Mouse (Mus musculus) adrenal gland, postnatal 36 days (tissue): Measurements from ENCODE around the gene Olfr1444. TPM values are rescaled to one million over a fixed set of nuclear protein-coding genes. Genes with fewer than 3 reads are reported as not detected.

ENCODE experiments used
- DNase-seq, 2 experiments: peaks; one replicate each; pipeline ENCODE4 v3.0.0; 2021; ENCODE audit warnings: mixed read lengths in 1 of 2
- long read RNA-seq, 2 experiments: library from polyadenylated mRNA; stranded (forward); transcript quantifications; one replicate each; pipeline ENCODE4 v2.0.0; 2021; ENCODE audit warnings: borderline sequencing depth in 2 of 2
- total RNA-seq, 2 experiments: library from RNA; stranded (reverse); gene quantifications; 2 replicates each; pipeline ENCODE4 v1.2.3; 2021

The Olfr1444 gene
- not detected for total RNA-seq
- long read RNA-seq, experiment 1: 0 reads
- long read RNA-seq, experiment 2: 0 reads

DNA sequence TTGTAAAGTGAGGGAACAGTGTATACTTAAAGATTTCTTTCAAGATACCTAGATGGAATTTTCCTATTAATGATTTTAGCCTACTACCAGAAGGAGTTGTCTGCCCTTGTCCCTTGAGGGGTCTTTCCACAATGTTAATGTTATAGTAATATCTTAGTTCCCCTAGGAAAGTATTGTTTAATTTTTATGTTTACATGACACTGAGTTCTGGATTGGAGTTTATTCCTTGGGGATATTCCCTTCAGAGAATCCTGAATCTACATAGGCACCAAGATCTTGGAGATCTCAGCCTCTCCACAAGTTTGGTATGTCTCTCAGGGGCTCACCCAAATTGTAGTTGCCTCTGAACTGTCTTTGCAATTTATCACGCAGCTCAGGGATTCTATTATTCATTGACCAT is at the start of gene Olfr1444:
TSS of gene Olfr1444 (plus strand) at position 301 of the 400 bp plus-strand sequence.
- DNase-seq: no peak

GRCm38 (mm10) chr19:12812644-12813364 is 44.3 kb upstream of the Olfr1444 start:
- DNase-seq: no peak

DNA sequence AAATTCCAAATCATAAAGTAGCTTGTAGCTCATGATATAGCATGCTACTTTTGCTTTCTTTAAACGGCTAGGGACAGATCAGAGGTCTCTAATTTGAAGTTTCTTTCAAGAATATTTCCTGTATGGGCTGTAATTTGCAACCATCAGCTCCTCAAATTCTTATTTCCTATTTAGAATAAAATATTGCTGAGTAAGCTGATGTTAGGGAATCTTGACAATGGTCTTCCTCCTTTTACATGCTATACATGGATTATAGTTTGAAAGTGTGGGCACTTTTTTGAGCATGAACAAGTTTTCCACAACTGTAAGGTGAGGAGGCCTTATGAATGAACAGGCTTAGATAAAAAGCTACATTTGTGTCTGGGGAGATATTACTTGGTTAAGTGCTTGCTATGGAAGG is 43.2 kb upstream of the Olfr1444 start:
- no peak for DNase-seq

- DNase-seq: no peak
Observed at GRCm38 (mm10) chr19:12818507-12818906, 38.6 kb upstream of the Olfr1444 start.

DNA sequence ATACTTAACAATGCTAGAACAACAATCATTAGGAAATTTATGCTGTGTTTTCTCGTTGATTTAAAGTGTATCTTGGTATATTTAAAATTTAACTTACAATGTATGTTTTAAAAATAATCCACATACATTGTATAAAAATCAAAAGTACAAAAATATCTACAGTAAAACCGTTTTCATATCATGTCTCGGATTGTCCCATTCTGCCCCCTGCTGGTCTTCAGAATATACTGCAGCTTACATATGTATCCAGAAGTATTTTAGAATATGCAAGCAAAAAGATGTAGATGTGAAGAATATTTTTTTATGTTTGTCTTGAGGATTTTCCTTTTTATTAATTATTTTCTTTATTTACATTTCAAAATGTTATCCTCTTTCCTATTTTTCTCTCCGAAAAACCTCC is 36.7 kb upstream of the Olfr1444 start:
- peak in 1 of 2 experiments; percentile 51 for DNase-seq

DNA sequence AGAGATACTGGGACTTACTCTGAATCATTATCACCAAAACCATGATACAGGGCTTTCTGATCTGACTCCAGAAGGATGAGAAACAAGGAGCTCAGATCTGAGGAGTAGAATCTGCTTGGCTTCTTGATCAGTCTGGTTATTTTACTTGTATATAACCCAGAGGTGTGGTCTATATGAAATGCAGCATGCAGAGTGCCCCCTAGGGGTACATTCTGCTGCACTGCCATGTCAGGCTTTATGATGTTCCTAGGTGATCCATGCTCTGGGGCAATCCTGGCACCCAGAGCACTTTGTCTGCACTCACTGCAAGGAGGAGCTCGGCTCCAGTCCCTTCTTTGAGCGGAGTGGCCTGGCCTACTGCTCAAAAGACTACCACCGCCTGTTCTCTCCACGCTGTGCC is 32.5 kb upstream of the Olfr1444 start:
- DNase-seq: peak in 1 of 2 experiments; percentile 18

GRCm38 (mm10) chr19:12830823-12831430 is 26.2 kb upstream of the Olfr1444 start:
- no peak for DNase-seq

- DNase-seq: no peak
Observed at GRCm38 (mm10) chr19:12831559-12831958, 25.5 kb upstream of the Olfr1444 start.

- DNase-seq: peak in 1 of 2 experiments; percentile 18
Observed at GRCm38 (mm10) chr19:12833625-12834024, 23.5 kb upstream of the Olfr1444 start.

DNA sequence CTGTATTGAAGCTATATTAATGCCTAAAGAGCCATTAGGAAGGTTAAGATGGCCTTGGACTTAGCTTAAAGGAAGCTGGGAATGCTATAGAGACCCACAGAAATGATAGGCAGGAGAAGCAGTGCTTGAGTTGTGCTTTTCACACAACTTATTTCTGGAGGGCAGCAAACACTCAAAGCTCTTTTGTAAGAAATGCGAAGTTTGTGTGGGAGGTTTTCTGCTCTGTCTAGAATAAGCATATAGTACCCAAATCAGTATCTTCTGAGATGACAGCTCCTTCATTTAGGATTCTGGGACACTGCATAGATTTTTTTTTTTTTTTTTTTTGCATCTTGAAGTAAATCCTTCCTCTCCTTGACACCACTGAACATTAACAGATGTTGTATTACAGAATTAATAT is 18.6 kb upstream of the Olfr1444 start:
- no peak for DNase-seq

DNA sequence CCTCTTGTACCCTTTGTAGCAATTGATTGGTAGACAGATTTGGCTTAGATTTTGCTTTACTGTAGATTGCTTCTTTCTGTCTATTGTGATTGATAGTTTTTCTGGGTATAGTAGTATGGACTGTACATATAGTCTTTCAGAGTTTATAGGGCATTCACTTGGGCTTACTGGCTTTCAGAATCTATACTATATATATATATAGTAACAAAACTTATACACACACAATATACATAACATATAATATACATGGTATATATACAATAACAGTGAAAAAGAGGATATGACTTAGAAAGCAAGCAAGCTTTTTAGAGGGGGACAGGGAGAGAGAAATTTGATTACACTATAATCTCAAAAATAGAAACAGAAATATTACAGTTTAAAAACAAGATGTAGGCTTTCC is 10.7 kb upstream of the Olfr1444 start, which contains the start of gene Gm5244:
TSS of gene Gm5244 (plus strand) at position 301 of the 400 bp plus-strand sequence.
- no peak for DNase-seq

- no peak for DNase-seq
Observed at GRCm38 (mm10) chr19:12883555-12883954, 26.5 kb downstream of the Olfr1444 start, which contains the start of gene Olfr1445. Gene Olfr1445, plus strand, starts transcription at chr19:12883855.

- no peak for DNase-seq
Observed at GRCm38 (mm10) chr19:12893424-12893823, 36.3 kb downstream of the Olfr1444 start, which contains the start of gene Olfr1446. Gene Olfr1446, minus strand, starts transcription at chr19:12893524.

DNA sequence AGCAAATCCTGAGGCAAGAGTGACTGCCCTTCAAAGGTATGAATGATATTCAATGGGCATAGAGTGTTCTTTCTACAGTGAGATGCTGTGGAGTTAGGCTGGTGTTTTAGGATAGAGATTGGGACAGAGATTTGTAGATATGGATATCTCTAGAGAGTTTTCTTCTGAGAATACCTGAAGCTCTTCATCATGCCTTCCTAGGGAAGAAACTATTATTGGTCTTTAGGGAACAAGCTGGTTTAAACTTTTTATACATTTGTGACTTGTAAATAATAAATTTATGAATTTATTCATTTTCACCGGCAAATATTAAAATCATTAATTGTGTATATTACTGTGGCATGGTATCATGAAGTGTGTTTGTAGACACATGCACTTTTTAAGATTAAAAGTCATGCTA is 46.6 kb downstream of the Olfr1444 start, which contains the start of gene Olfr1447:
TSS of gene Olfr1447 (minus strand) at position 101 of the 400 bp plus-strand sequence.
- no peak for DNase-seq

Other genes with a start within 250 kb of the Olfr1444 start
- under 1 TPM in 1 of 2 experiments, not detected in 1; 0.33 TPM for gene Glyat, start 224.0 kb upstream of the Olfr1444 start, total RNA-seq
- not detected for gene Olfr1442, start 186.8 kb upstream of the Olfr1444 start, total RNA-seq
- gene Olfr1443, start 179.2 kb upstream of the Olfr1444 start, total RNA-seq: not detected
- gene Keg1, start 161.5 kb upstream of the Olfr1444 start, total RNA-seq: not detected
- gene Cntf, start 91.7 kb upstream of the Olfr1444 start, total RNA-seq: 1 to 10 TPM; 1.6 to 2.8 TPM
- gene Zfp91, start 61.2 kb upstream of the Olfr1444 start, total RNA-seq: 10 to 100 TPM; 72.7 to 88.4 TPM
- gene Lpxn, start 61.1 kb upstream of the Olfr1444 start, total RNA-seq: 1 to 10 TPM; 1.6 to 1.8 TPM
- gene Gm5244, start 10.6 kb upstream of the Olfr1444 start, total RNA-seq: not detected
- not detected for gene Olfr1445, start 26.6 kb downstream of the Olfr1444 start, total RNA-seq
- not detected for gene Olfr1446, start 36.2 kb downstream of the Olfr1444 start, total RNA-seq
- gene Olfr1447, start 46.5 kb downstream of the Olfr1444 start, total RNA-seq: not detected
- not detected for gene Olfr1448, start 67.1 kb downstream of the Olfr1444 start, total RNA-seq
- not detected for gene Olfr1449, start 73.6 kb downstream of the Olfr1444 start, total RNA-seq
- not detected for gene Olfr1450, start 93.0 kb downstream of the Olfr1444 start, total RNA-seq
- not detected for gene Olfr1451, start 137.7 kb downstream of the Olfr1444 start, total RNA-seq
- not detected for gene Olfr1453, start 171.0 kb downstream of the Olfr1444 start, total RNA-seq
- not detected for gene Olfr1454, start 203.3 kb downstream of the Olfr1444 start, total RNA-seq
- not detected for gene Olfr1457, start 240.6 kb downstream of the Olfr1444 start, total RNA-seq
- gene Olfr1458, start 249.5 kb downstream of the Olfr1444 start, total RNA-seq: not detected